Mouse (Mus musculus) kidney, embryonic 16.5 days (tissue): ENCODE data around the gene Hyal4. TPM values are rescaled to one million over a fixed set of nuclear protein-coding genes. Genes with fewer than 3 reads are reported as not detected.

Source experiments
- ATAC-seq: fragments of 200-750 bp; cut with Nextera tagmentation; 2 replicates; pipeline ENCODE4 v1.8.0; 2017; ENCODE audit warnings: moderate TSS enrichment; ENCODE audit not compliant: low FRiP score, low TSS enrichment
- H3K27ac ChIP-seq: fragments of 300-500 bp; sonication (generic); 2 replicates; pipeline ENCODE4 v1.5.1; 2014; ENCODE audit warnings: low read length
- H3K27me3 ChIP-seq: fragments of 300-500 bp; sonication (generic); 2 replicates; pipeline ENCODE4 v1.6.1; 2014; ENCODE audit warnings: low read length, control low read depth, mixed read lengths; ENCODE audit not compliant: insufficient read depth
- H3K36me3 ChIP-seq: fragments of 300-500 bp; sonication (generic); 2 replicates; pipeline ENCODE4 v1.6.1; 2014; ENCODE audit warnings: low read length, control low read depth, mixed read lengths; ENCODE audit not compliant: insufficient read depth
- H3K4me1 ChIP-seq: fragments of 300-500 bp; sonication (generic); 2 replicates; pipeline ENCODE4 v1.6.1; 2014; ENCODE audit warnings: low read length, control low read depth, mixed read lengths; ENCODE audit not compliant: insufficient read depth
- H3K4me2 ChIP-seq: fragments of 300-500 bp; sonication (generic); replicated peaks from 2 replicates; pipeline ENCODE4 v1.6.1; 2014; ENCODE audit warnings: low read depth, low read length
- H3K4me3 ChIP-seq: fragments of 300-500 bp; sonication (generic); 2 replicates; pipeline ENCODE4 v1.5.1; 2014; ENCODE audit warnings: mild to moderate bottlenecking, low read length
- H3K9ac ChIP-seq: fragments of 300-500 bp; sonication (generic); replicated peaks from 2 replicates; pipeline ENCODE4 v1.6.1; 2014; ENCODE audit warnings: low read length
- H3K9me3 ChIP-seq: fragments of 300-500 bp; sonication (generic); 2 replicates; pipeline ENCODE4 v1.6.1; 2016; ENCODE audit warnings: low read length, control low read depth
- polyA plus RNA-seq: library from polyadenylated mRNA; unstranded; fragments of >200 nt; fragmentation: Nextera tagmentation; extraction: Ambion mirVana; gene quantifications from 2 replicates; pipeline ENCODE4 v1.2.1, GENCODE M21; 2015

The Hyal4 gene
- polyA plus RNA-seq, 1 experiment from 2014 or later, result not detected

DNA sequence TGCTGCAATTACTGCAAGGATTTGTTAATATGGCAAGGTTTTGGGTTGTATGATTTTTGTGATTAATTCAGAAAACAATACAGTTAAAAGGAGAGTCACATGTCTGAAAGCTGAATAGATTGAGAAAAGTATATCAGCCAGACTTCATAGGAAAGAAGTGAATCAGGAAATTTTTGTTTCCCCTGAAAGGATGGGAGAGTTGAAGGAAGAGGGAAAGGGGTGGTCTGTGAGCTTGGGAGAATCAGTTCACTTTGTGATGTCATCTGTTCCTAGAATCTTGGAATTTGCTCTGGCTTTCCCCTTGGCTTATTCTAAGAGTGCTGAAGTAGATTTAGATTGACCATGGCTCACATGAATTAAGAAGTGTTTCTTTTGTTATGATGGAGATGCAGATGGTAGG is 42.8 kb downstream of the Hyal4 start, which contains the start of gene Spam1:
TSS of gene Spam1 (plus strand) at position 301 of the 400 bp plus-strand sequence.
- Histone ChIP-seq H3K4me1 (no peaks in the 10 kb centered on the region), H3K9me3 (no peaks in the 10 kb centered on the region), H3K36me3 (no peaks in the 10 kb centered on the region), H3K4me3 (no peak within 1 kb of the TSS), H3K27ac (no peak within 1 kb of the TSS), H3K4me2 (no peak within 1 kb of the TSS), H3K9ac (no peak within 1 kb of the TSS), H3K27me3 (no peaks in the 10 kb centered on the region)
- ATAC-seq, result no peak

Other genes starting within 250 kb of the Hyal4 start
- 0.05 and 0.12 TPM in 2 replicates for gene Iqub, start 233.3 kb upstream of the Hyal4 start, polyA plus RNA-seq
- 348 and 350 TPM in 2 replicates for gene Ndufa5, start 220.3 kb upstream of the Hyal4 start, polyA plus RNA-seq
- 0.52 and 0.69 TPM in 2 replicates for gene Asb15, start 220.2 kb upstream of the Hyal4 start, polyA plus RNA-seq
- 0.12 and 0.32 TPM in 2 replicates for gene Lmod2, start 150.6 kb upstream of the Hyal4 start, polyA plus RNA-seq
- gene Wasl, start 83.3 kb upstream of the Hyal4 start, polyA plus RNA-seq, result 82.1 and 99.1 TPM in 2 replicates
- not detected in 2 replicates for gene Hyal6, start 15.1 kb upstream of the Hyal4 start, polyA plus RNA-seq
- not detected in 2 replicates for gene Spam1, start 42.9 kb downstream of the Hyal4 start, polyA plus RNA-seq
- not detected in 2 replicates for gene Hyal5, start 109.7 kb downstream of the Hyal4 start, polyA plus RNA-seq
- 10.0 and 11.3 TPM in 2 replicates for gene Tmem229a, start 208.0 kb downstream of the Hyal4 start, polyA plus RNA-seq